Mouse (Mus musculus) forebrain, embryonic 15.5 days (tissue): ENCODE measurements around the gene Aldh3b3. TPM values are rescaled to one million over a fixed set of nuclear protein-coding genes. Genes with fewer than 3 reads are reported as not detected.
"Not testable (repeated sequence)": the region's sequence is repeated elsewhere in the genome, so short reads cannot be mapped to it uniquely, and the experiment has no call there.

Source experiments
- ATAC-seq: fragments of 200-750 bp; cut with Nextera tagmentation; replicated peaks from 2 replicates; pipeline ENCODE4 v1.8.0; 2017; ENCODE audit warnings: mild to moderate bottlenecking, moderate TSS enrichment, moderate library complexity
- H3K27ac ChIP-seq: fragments of 300-500 bp; sonication (generic); replicated peaks from 2 replicates; pipeline ENCODE4 v1.5.1; 2015; ENCODE audit warnings: mild to moderate bottlenecking, inconsistent platforms
- H3K27me3 ChIP-seq: fragments of 300-500 bp; sonication (generic); 2 replicates; pipeline ENCODE4 v1.6.1; 2015; ENCODE audit warnings: inconsistent platforms
- H3K36me3 ChIP-seq: fragments of 300-500 bp; sonication (generic); 2 replicates; pipeline ENCODE4 v1.6.1; 2015; ENCODE audit warnings: mild to moderate bottlenecking, inconsistent platforms
- H3K4me1 ChIP-seq: fragments of 300-500 bp; sonication (generic); 2 replicates; pipeline ENCODE4 v1.6.1; 2015; ENCODE audit warnings: inconsistent platforms
- H3K4me2 ChIP-seq: fragments of 300-500 bp; sonication (generic); replicated peaks from 2 replicates; pipeline ENCODE4 v1.6.1; 2015; ENCODE audit warnings: mild to moderate bottlenecking, inconsistent platforms
- H3K4me3 ChIP-seq: fragments of 300-500 bp; sonication (generic); 2 replicates; pipeline ENCODE4 v1.5.1; 2015; ENCODE audit warnings: mild to moderate bottlenecking, inconsistent platforms
- H3K9ac ChIP-seq: fragments of 300-500 bp; sonication (generic); replicated peaks from 2 replicates; pipeline ENCODE4 v1.6.1; 2015; ENCODE audit warnings: mild to moderate bottlenecking, inconsistent platforms
- H3K9me3 ChIP-seq: fragments of 300-500 bp; sonication (generic); 2 replicates; pipeline ENCODE4 v1.6.1; 2016; ENCODE audit warnings: inconsistent platforms
- WGBS: fragments of 180-500 bp; shearing (Covaris S2); methylation state at CpG from one replicate; pipeline ENCODE4 v1.1.7; 2015; ENCODE audit warnings: mixed read lengths; 5-methylcytosine and 5-hydroxymethylcytosine counted together
- polyA plus RNA-seq: library from polyadenylated mRNA; unstranded; fragments of >200 nt; fragmentation: Nextera tagmentation; extraction: Ambion mirVana; gene quantifications from 2 replicates; pipeline ENCODE4 v1.2.1, GENCODE M21; 2015

Gene Aldh3b3
- polyA plus RNA-seq, 1 experiment from 2014 or later = not detected

DNA sequence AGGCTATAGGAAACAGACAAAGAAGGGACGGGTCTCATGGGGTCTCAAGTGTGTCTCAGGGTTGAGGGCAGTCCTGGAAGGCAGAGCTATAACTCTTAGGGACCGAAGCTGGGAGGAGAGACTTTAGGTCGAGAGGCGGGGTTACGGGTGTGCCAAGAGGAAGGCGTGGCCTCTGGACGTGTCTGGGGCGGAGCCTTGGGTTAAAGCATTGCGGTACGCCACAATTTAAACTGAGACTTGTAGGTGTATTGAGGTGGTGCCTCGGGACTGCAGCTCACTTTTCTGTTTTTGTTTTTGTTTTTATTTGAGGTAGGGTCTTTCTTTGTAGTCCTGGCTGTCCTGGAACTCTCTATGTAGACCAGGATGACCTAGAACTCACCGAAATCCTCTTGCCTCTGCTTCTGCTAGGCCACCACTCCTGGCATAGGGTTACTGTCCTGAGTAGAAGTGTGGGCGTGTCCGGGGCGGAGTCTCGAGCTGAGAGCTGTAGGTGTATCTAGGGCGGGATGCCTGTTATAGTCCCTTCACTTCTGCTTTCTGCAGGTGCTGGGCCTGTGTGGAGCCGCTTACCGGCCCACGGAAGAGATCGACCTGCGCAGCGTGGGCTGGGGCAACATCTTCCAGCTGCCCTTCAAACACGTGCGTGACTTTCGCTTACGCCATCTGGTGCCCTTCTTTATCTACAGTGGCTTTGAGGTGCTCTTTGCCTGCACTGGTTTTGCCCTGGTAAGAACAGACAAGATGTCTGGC is 15.3 kb upstream of the Aldh3b3 start:
- Histone ChIP-seq H3K9ac (no peak overlapping the region), H3K9me3 (no peaks in the 10 kb centered on the region), H3K36me3 (no peaks in the 10 kb centered on the region), H3K27ac (no peak overlapping the region), H3K27me3 (0 out of 2 replicates have a peak, but pooled peaks cover 3% of the 10 kb centered on the region), H3K4me3 (no peak overlapping the region), H3K4me2 (no peak overlapping the region), H3K4me1 (0 out of 2 replicates have a peak, but pooled peaks cover 4% of the 10 kb centered on the region)
- no peak for ATAC-seq
- WGBS = 30% methylated on average over 27 of the region's 27 CpGs

DNA sequence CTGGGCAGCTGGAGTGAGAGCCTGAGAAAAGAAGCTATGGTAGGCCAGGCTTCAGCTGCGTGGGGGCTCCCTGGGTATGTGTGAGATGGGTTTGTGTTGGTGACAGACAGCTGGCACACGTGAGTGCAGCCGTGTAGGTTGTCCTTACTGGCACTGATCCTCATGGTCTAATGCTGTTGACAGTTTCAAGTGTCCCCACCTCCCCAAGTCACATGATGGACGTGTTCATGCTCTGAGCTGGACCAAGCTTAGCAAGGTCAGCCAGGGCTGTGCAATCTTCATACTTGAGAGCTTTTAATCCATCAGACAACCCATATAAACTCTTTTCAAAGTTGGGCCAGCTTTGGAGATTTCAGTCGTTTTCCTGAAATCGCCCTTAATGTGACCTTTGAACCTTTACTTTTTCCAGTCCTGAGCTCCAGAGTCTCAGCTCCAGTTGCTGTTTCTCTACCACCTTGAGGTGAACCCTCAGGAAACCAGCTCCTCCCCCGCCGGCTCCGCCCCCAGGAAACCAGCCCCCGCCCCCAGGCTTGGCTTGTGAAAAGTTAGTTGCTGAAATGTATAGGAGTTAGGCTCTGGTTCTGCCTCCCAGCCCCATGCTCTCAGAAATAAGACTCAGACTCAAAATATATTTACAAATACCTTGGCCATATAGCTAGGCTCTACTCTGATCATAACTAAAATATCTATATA is 12.4 kb upstream of the Aldh3b3 start:
- no peak for ATAC-seq
- no peaks in the 10 kb centered on the region for H3K9me3 ChIP-seq
- WGBS = 40% methylated on average over 10 of the region's 10 CpGs

DNA sequence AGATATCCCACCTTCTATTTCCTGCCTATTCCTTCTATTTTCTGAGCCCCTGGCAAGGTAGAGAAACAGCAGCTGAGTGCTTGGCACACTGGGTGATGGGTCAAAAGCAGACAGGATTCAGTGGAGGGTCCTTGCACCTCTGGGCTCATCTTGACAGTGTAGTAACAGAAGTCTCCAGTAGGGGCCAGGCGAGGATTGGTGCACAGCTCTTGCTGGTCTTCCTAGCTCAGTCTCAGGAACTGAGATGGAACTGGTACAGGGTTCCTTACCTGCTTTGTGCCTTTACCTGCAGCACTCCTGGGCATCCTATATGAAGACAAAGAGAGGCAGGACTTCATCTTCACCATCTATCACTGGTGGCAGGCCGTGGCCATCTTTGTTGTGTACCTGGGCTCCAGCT is 11.7 kb upstream of the Aldh3b3 start:
- 0 out of 2 replicates have a peak, but pooled peaks cover 3% of the 10 kb centered on the region for H3K27me3 ChIP-seq
- H3K36me3 ChIP-seq = no peaks in the 10 kb centered on the region
- no peak overlapping the region for H3K27ac ChIP-seq
- no peak overlapping the region for H3K9ac ChIP-seq
- no peak overlapping the region for H3K4me3 ChIP-seq
- H3K4me1 ChIP-seq = 0 out of 2 replicates have a peak, but pooled peaks cover 4% of the 10 kb centered on the region
- H3K4me2 ChIP-seq = no peak overlapping the region
- 12% methylated on average over 2 of the region's 2 CpGs for WGBS
- H3K9me3 ChIP-seq = no peaks in the 10 kb centered on the region
- peak; percentile 68; the same call in 1 of the 2 replicates for ATAC-seq

More for the DNA sequence above, 12.4 kb upstream of the Aldh3b3 start:
- H3K4me3 ChIP-seq = no peak overlapping the region
- H3K9ac ChIP-seq = no peak overlapping the region
- 0 out of 2 replicates have a peak, but pooled peaks cover 3% of the 10 kb centered on the region for H3K27me3 ChIP-seq
- 0 out of 2 replicates have a peak, but pooled peaks cover 4% of the 10 kb centered on the region for H3K4me1 ChIP-seq
- H3K36me3 ChIP-seq = no peaks in the 10 kb centered on the region
- no peak overlapping the region for H3K4me2 ChIP-seq
- H3K27ac ChIP-seq = no peak overlapping the region

DNA sequence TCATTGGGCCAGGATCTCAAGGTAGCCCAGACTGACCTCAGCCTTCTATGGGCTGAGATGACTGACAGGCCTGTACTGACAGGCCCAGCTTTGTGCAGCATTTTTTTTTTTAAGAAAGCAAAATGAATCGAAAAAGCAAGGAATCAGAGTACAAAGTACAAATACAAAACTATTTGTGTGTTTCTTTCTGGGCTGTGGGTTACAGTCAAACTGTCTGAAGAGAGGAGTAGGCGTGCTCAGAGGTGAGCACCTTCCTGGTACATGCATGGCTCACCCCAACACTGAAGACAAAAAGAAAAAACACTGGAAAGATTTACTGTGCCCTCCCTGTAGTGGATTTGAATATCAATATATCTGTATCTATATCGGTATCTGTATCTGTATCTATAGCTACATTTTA is 10.6 kb upstream of the Aldh3b3 start:
- 77% methylated on average over 3 of the region's 3 CpGs for WGBS
- Histone ChIP-seq H3K27me3 (0 out of 2 replicates have a peak, but pooled peaks cover 3% of the 10 kb centered on the region), H3K36me3 (no peaks in the 10 kb centered on the region), H3K4me2 (no peak overlapping the region), H3K9me3 (no peaks in the 10 kb centered on the region), H3K4me3 (no peak overlapping the region), H3K4me1 (0 out of 2 replicates have a peak, but pooled peaks cover 4% of the 10 kb centered on the region), H3K27ac (no peak overlapping the region), H3K9ac (no peak overlapping the region)
- ATAC-seq = no peak

DNA sequence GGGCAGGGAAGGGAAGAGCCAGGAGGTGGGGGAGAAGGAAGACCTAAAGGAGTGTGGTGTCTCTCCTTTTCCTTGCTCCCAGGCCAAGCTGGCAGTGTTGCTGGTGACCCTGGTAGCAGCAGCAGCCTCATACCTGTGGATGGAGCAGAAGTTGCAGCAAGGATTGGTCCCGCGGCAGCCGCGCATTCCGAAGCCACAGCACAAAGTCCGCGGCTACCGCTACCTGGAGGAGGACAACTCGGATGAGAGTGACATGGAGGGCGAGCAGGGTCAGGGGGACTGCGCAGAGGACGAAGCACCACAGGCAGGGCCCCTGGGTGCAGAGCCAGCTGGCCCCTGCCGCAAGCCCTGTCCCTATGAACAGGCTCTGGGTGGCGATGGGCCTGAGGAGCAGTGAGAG is 9.9 kb upstream of the Aldh3b3 start:
- no peak overlapping the region; the same call in 1 of the 2 replicates for H3K9ac ChIP-seq
- no peak overlapping the region for H3K4me2 ChIP-seq
- 76% methylated on average over 14 of the region's 14 CpGs for WGBS
- no peak overlapping the region for H3K27ac ChIP-seq
- 0 out of 2 replicates have a peak, but pooled peaks cover under 1% of the 10 kb centered on the region for H3K4me1 ChIP-seq
- H3K9me3 ChIP-seq = no peaks in the 10 kb centered on the region
- no peaks in the 10 kb centered on the region for H3K27me3 ChIP-seq
- no peaks in the 10 kb centered on the region for H3K36me3 ChIP-seq
- no peak overlapping the region for H3K4me3 ChIP-seq
- ATAC-seq = no peak

DNA sequence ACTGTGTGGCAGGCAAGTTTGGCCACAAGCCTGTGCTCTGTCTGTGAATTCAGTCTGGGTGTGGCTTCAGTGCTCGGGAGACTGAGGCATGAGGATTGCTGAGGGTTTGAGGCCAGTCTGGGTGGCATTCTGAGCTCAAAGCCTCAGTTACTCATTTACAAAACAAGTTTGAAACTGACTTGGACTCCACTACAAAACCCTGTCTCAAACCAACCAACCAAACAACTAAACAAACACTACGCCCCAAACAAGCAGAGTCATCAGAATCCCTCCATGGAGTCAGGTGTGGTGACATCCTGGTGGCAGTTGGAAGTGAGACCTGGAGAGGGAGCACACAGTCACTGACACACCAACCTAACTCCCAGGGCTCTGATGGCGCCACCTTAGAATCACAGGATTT is 8.1 kb upstream of the Aldh3b3 start:
- Histone ChIP-seq H3K27me3 (no peaks in the 10 kb centered on the region), H3K4me3 (no peak overlapping the region), H3K4me1 (no peaks in the 10 kb centered on the region), H3K9me3 (no peaks in the 10 kb centered on the region), H3K36me3 (no peaks in the 10 kb centered on the region), H3K9ac (no peak overlapping the region), H3K27ac (no peak overlapping the region), H3K4me2 (no peak overlapping the region)
- WGBS = 79% methylated on average over 3 of the region's 3 CpGs
- ATAC-seq = no peak

DNA sequence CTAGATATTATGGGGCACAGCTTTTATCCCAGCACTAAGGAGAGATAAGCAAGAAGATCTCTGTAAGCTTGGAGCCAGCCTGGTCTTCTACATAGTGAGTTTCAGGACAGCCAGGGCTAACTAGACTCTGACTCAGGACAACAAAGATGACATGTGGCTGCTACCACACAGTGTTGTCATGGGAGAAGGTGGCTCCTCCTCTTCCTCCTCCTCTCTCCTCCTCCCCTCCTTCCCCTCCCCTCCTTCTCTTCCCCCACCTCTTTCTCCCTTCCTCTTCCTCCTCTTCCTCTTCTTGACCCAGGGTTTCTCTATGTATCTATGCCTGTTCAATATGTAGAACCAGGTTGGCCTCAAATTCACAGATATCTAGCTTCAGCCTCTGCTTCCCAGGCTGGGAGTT is 7.0 kb upstream of the Aldh3b3 start:
- H3K36me3 ChIP-seq = no peaks in the 10 kb centered on the region
- H3K27ac ChIP-seq = no peak overlapping the region
- no peaks in the 10 kb centered on the region for H3K4me1 ChIP-seq
- H3K4me2 ChIP-seq = no peak overlapping the region
- no peak overlapping the region for H3K4me3 ChIP-seq
- no peaks in the 10 kb centered on the region for H3K9me3 ChIP-seq
- no peaks in the 10 kb centered on the region for H3K27me3 ChIP-seq
- H3K9ac ChIP-seq = no peak overlapping the region
- no peak for ATAC-seq

DNA sequence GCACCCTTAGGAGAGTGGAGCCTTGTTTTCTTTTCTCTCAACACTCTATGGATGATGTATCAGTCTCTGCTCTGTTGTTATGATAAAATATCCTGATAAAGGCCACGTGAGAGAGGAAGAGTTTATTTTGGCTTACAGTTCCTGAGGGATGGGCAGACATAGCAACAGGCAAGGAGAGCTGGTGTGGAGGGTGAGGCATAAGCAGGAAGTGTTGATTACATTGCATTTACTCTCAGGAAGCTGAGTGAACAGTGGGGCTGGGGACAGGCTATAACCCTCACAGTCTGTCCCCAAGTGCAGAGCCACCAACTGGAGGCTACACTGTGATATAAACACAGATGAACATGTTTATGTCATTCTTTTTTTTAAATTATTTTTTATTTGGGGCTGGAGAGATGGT is 6.3 kb upstream of the Aldh3b3 start:
- Histone ChIP-seq H3K9ac (no peak overlapping the region), H3K27me3 (no peaks in the 10 kb centered on the region), H3K27ac (no peak overlapping the region), H3K4me2 (no peak overlapping the region), H3K36me3 (no peaks in the 10 kb centered on the region), H3K4me3 (no peak overlapping the region), H3K4me1 (no peaks in the 10 kb centered on the region), H3K9me3 (no peaks in the 10 kb centered on the region)
- ATAC-seq = no peak
- WGBS = 48% methylated on average over 1 of the region's 1 CpGs

DNA sequence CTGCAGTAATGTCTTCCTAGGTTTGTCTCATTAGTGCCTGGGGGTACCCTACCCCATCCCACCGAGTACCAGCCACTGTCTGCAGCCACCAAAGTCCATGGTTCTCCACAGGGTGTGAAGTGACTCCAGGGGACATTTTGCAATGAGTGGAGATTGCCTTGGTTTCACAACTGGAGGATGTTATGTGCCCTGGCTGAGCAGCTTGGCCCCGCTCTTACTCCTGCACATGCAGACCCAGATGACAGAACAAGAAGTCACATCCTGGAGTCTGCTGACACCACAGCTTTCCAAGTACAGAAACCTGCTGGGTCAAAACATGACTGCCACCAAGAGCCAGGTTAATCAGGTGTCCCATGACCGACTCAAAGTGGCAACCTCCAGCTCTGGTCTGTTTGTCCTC is 3.4 kb upstream of the Aldh3b3 start:
- no peak overlapping the region for H3K9ac ChIP-seq

DNA sequence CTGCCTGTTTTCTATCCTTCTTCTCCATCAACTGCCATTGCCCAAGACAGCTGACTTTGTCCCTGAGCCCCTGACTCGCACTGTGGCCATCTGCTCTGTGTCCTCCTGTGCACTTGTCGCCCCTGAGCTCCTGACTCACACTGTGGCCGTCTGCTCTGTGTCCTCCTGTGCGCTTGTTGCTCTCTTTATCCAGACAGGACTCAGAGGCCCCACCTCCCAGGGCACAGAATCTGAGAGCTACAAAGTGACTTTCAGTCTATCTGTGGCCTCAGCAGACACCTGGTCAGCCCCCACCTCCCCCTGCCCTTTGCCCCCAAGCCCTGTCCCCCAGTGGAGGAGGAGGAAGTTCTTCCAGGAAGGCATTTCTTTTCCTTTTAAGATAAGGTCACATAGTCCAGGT is 2.6 kb upstream of the Aldh3b3 start:
- Histone ChIP-seq H3K4me2 (no peak overlapping the region), H3K36me3 (no peaks in the 10 kb centered on the region), H3K9ac (no peak overlapping the region), H3K9me3 (no peaks in the 10 kb centered on the region), H3K4me3 (no peak overlapping the region), H3K27ac (no peak overlapping the region), H3K27me3 (no peaks in the 10 kb centered on the region), H3K4me1 (no peaks in the 10 kb centered on the region; the same call in 1 of the 2 replicates)
- ATAC-seq = no peak
- 65% methylated on average over 4 of the region's 4 CpGs for WGBS

More for the DNA sequence above, 3.4 kb upstream of the Aldh3b3 start:
- ATAC-seq = no peak
- Histone ChIP-seq H3K4me1 (no peaks in the 10 kb centered on the region; the same call in 1 of the 2 replicates), H3K27me3 (no peaks in the 10 kb centered on the region), H3K4me2 (no peak overlapping the region), H3K4me3 (no peak overlapping the region), H3K36me3 (no peaks in the 10 kb centered on the region), H3K27ac (no peak overlapping the region), H3K9me3 (no peaks in the 10 kb centered on the region)
- 76% methylated on average over 3 of the region's 3 CpGs for WGBS

DNA sequence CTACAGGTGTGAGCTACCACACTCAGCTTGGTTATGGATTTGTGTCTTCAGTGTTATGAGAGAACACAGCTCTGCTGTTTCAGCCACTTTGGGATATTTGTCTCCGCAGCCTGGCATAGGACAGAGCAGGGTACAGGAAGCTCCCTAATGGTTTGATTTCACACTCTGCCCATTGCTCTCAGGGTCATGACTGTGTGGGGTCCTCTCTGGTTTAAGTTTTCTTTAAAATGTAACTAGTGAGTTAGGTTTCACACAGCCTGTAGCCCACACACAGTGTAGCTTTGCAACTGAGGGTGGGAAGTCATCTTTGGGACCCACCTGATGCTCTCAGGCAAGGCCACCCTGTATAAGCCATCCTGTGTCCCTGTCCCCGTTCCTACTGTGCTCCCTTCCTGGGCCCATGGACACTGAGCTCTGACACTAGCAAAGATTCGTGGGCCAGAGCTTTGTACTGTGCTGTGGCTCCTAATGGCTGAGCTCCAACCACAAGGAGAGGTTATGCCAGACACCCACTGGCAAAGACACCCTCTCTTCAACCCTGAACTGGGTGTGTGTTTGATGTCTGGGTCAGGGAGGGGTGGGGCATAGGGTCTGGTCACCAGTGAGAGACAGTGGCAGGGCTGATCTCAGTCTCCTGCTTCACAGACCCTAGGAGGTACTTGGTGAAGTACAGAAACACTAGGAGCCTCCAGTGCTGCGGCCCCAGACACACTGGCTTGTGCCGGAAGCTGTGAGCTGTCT is 979 bp upstream of the Aldh3b3 start:
- not testable (repeated sequence) for H3K27ac ChIP-seq, H3K4me3 ChIP-seq, H3K4me2 ChIP-seq, ATAC-seq, H3K27me3 ChIP-seq, H3K9ac ChIP-seq, H3K36me3 ChIP-seq, H3K9me3 ChIP-seq, H3K4me1 ChIP-seq
- WGBS = 78% methylated on average over 5 of the region's 5 CpGs

DNA sequence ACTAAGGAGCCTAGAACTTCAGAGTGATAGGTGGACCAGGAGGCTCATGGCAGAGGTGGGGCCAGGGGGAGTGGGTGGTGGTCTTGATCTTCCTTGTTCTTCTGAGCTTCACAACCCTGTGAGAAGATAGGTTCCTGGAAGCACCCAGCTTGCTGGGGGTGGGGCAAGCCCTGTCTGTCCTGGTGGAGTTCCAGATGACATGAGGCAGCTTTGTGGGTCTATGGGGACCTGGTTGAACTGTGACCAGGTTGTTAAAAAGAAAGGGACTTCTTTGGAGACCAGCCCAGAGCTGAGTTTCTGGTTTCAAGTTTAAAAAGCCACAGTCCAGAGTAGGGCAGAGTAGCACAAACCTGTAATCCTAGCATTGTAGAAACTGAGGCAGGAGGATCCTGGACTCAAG is 585 bp downstream of the Aldh3b3 start:
- Histone ChIP-seq H3K4me3 (no peak overlapping the region), H3K4me2 (no peak overlapping the region), H3K9ac (no peak overlapping the region), H3K4me1 (peaks cover 3% of the 10 kb centered on the region; the same call in 1 of the 2 replicates), H3K27me3 (no peaks in the 10 kb centered on the region), H3K27ac (no peak overlapping the region), H3K9me3 (no peaks in the 10 kb centered on the region), H3K36me3 (no peaks in the 10 kb centered on the region)
- ATAC-seq = no peak
